Mouse (Mus musculus) left cerebral cortex, postnatal 10 days (tissue): ENCODE data around the gene Cad. TPM values are rescaled to one million over a fixed set of nuclear protein-coding genes. Genes with fewer than 3 reads are reported as not detected.
A peak's percentile ranks its signal among the peaks of the same experiment; 100 is the strongest.
"Not testable (repeated sequence)": the region's sequence is repeated elsewhere in the genome, so short reads cannot be mapped to it uniquely, and the experiment has no call there.

Source experiments
- DNase-seq, 2 experiments: peaks; one replicate each; pipeline ENCODE4 v3.0.0; 2021 to 2022; ENCODE audit warnings: low spot score in 2 of 2, mixed read lengths in 1 of 2; ENCODE audit errors: extremely low spot score in 1 of 2
- intact Hi-C: fragments of 180-260 bp; cut with DNase I; formaldehyde crosslinking; loops from one replicate; pipeline ENCODE4 v1.15.1; 2025
- total RNA-seq, 2 experiments: library from RNA; stranded (reverse); gene quantifications; 2 replicates each; pipeline ENCODE4 v1.2.3; 2021

Cad gene
- total RNA-seq: 10 to 100 TPM; 21.5 to 25.4 TPM

- DNase-seq: peak; percentile 89 to 97
- intact Hi-C loops: loop anchor here (5.0 kb wide), 1 partner anchor 107 kb away; the partner anchor contains the start of gene Cgref1
Observed at GRCm38 (mm10) chr5:31054261-31055215, at the start of gene Cad. Gene Cad, plus strand, starts transcription at chr5:31054780.

- intact Hi-C loops: no loop called here
- DNase-seq: no peak
Observed at GRCm38 (mm10) chr5:31012737-31013136, 41.8 kb upstream of the Cad start.

GRCm38 (mm10) chr5:31015913-31016312, 38.7 kb upstream of the Cad start:
- no peak for DNase-seq
- intact Hi-C loops: no loop called here

GRCm38 (mm10) chr5:31021790-31022189, 32.8 kb upstream of the Cad start:
- DNase-seq, intact Hi-C loops: not testable (repeated sequence)

DNA sequence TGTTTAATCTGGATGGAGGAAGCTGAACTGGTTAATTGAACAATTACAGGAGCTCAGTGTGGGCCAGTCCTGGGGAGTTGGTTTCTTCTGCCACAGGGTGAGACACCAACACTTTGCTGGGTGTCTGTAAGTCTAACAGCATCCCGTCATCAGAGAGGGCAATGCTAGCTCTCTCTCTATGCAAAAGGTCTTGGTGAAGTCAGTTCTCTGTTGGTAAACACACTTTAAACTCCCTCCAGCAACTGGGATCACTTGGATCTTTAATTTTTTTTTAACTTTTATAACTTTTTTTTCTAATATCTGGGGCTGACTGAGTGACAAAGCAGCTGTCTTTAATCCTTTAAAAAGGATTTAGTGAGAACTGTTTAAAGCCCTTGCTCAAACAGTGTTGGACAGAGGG, 31.9 kb upstream of the Cad start:
- DNase-seq: no peak
- intact Hi-C loops: no loop called here

- intact Hi-C loops: no loop called here
- no peak for DNase-seq
Observed at GRCm38 (mm10) chr5:31023254-31023653, 31.3 kb upstream of the Cad start.

DNA sequence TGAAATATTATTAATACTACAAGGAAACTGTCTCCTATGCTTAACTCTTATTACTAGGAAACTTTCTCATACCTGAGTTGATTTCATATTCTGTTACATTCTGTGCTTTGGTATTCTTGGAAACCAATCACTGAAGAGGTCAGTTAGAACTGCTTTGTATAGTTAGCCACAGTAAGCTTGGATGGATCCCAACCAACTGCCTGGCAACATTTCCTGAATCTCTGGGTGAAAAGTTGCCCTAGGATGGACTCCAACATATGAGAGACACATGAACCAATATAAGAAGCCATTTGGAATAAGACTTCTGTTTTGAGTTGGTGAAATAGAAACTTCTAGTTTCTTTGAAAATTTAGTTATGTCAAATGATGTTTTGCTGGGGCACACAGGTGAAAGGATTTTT, 29.9 kb upstream of the Cad start:
- intact Hi-C loops: no loop called here
- no peak for DNase-seq

- DNase-seq: no peak
- intact Hi-C loops: no loop called here
Observed at GRCm38 (mm10) chr5:31030926-31031325, 23.7 kb upstream of the Cad start.

GRCm38 (mm10) chr5:31031508-31031907, 23.1 kb upstream of the Cad start:
- DNase-seq: no peak
- intact Hi-C loops: no loop called here

DNA sequence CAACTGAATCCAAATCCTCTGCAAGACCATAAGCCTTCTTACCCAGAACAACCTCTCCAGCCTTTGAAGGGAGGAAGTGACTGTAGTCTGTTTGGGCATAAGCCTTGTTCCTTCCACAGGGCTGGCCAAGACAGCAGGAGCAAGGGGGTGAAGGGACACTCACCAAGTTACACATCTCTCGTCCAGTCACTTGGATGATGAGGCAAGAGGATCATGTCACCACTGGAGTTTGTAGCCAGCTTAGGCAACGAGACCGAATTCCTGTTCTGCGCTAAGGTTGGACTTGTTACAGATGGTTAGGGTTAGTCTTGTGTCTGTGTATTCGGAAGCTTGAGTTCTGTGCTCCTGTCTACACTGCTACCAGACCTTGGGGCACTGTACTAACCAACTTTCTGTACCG, 19.9 kb upstream of the Cad start:
- DNase-seq: no peak
- intact Hi-C loops: no loop called here

DNA sequence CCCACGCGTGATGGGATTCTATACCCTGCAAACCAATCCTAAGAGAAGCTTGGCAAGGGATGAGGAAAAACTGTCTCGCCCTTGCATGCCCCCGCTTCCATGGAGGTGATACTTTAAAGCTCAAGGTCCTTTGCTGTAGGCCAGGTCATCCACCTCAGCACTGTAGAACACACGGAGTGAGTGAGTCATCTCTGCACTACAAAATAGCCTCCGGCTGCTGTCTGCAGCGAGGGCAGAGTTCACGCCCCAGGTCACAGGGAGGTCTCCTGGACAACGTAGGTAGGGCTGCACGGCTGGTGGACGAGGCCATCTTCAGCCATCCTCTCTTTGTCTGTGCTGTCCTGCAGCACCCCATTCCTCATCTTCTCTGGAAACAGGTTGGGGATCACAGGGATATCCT, 18.0 kb upstream of the Cad start:
- DNase-seq, intact Hi-C loops: not testable (repeated sequence)

- intact Hi-C loops: no loop called here
- no peak for DNase-seq
Observed at GRCm38 (mm10) chr5:31038171-31038845, 16.3 kb upstream of the Cad start.

GRCm38 (mm10) chr5:31046416-31046815, 8.2 kb upstream of the Cad start:
- intact Hi-C loops: no loop called here
- DNase-seq: no peak

DNA sequence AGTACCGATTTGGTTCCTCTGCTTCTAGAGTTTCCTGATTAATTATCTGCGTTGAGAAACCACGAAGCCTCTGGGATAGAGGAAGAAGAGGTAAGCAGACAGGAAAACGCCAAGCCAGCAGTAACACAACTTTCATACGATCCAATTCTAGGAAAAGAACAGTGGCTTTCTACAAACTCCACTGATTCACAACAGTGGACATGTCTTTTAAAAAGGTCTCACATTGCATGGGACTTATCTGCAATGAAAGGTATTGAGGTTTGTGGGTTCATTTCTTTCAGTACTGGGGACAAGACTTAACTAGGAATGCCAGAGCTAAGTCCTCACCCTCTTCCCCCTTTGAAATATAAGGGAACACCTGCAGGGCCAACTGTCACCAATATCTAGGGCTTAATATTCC, 7.5 kb upstream of the Cad start:
- intact Hi-C loops: no loop called here
- DNase-seq: no peak

DNA sequence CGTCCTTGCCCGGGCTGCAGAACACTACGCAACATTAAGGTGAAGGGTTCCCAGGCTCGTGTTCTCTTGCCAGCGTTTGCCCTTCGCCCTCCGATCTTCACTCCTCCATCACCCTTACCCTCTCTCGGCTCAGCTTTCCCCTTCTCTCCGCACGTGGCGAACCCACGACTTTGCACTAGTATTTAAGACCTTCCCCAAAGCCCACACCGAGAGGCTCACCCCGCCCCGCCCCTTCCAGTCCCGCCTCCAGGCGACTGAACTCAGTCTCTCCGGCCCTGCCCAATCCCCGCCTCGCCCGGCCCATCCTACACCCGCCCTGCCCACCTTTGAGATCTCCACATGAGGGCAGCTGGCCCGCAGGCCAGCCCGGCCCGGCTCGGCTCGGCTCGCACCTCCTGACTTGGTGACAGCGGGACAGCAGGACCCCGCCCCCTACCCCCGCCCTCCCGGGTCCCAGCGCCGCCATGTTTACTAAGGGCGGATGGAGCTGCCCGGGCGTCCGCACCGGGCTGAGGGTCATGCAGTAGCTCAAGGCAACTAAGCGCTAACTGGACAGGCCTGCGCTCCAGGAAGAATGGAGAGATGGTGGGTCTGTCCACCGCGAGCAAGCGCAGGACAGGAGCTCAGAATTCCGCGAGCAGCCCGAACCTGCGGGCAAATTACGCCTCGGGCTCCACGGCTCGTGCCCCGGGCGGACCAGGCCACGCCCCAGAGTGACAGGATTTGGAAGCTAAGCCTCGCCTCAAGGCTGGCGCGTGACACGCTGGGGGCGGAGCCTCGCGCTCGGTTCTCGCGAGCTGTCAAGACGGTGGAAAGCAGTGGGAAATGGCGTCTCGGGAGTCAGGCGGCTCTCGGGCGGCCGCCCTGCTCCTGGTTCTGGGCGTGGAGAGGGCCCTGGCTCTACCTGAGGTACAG, 6.5 kb upstream of the Cad start, which contains the start of gene Atraid:
Atraid (plus strand) TSS at position 465 of the 915 bp plus-strand sequence.
- DNase-seq: peak; percentile 97 to 99
- intact Hi-C loops: no loop called here

DNA sequence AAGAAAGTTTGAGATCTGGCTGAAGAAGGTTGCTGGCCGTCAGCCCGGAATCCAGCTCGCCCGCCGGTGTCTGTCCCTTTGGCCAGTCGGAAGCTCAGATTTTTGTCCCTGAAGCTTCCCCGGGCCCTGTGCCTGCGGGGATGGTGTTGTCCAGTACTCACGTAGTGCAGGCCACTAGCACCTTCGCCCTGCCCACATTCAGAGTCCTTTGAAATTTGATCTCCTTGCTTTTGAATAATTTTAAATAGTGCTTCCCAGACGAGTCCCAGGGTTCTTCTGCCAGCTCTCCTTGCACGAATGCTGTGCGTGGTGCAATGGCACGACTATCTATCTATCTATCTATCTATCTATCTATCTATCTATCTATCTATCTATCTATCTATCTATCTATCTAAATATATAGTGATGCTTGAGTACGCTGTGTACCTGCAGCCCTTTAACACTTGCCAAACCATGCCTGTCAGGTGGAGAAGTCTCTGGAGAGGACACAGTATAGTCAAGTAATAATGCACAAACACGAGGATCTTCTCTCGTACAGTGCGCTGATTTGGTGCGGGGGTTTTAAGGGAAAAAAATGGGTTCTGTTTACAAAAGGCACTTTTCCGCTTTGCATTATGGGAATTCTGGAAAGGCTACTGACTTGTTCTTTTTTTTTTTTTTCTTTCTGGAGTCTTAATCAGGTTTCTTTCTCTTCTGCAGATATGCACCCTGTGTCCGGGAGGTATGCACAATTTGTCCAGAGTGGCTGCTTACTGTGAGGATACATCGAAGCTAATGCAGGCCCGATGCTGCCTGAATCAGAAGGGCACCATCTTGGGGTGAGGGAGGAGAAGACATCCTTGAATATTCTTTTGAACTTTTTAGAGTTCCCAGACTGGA, 5.6 kb upstream of the Cad start, which contains the start of gene Slc5a6:
Slc5a6 (minus strand) TSS at position 162 of the 879 bp plus-strand sequence.
- intact Hi-C loops: no loop called here
- DNase-seq: peak; percentile 49 to 51

- intact Hi-C loops: loop anchor here (5.0 kb wide), 1 partner anchor 103 kb away; the partner anchor contains the start of gene Cgref1
- DNase-seq: no peak
Observed at GRCm38 (mm10) chr5:31050427-31050826, 4.2 kb upstream of the Cad start.

DNA sequence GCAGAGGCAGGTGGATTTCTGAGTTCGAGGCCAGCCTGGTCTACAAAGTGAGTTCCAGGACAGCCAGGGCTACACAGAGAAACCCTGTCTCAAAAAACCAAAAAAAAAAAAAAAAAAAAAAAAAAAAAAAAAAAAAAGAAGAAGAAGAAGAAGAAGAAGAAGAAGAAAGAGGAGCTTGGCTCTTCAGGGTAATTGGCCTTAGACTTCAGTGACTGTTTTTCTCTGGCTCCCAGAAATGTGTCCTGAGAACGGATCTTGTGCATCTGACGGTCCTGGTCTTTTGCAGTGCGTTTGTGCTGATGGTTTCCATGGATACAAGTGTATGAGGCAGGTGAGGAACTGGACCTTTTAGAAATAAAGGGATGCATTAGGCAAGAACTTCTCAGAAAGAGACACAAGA, 852 bp upstream of the Cad start:
- intact Hi-C loops: loop anchor here (5.0 kb wide), 1 partner anchor 106 kb away; the partner anchor contains the start of gene Cgref1
- not testable (repeated sequence) for DNase-seq
